Mouse (Mus musculus): ENCODE measurements around the gene Cxcl9. TPM values are rescaled to one million over a fixed set of nuclear protein-coding genes. Genes with fewer than 3 reads are reported as not detected.
A peak's percentile ranks its signal among the peaks of the same experiment; 100 is the strongest.

Gene Cxcl9
- polyA plus RNA-seq (2016; fragmentation: Nextera tagmentation; extraction: Ambion mirVana): not detected in 2 replicates

DNA sequence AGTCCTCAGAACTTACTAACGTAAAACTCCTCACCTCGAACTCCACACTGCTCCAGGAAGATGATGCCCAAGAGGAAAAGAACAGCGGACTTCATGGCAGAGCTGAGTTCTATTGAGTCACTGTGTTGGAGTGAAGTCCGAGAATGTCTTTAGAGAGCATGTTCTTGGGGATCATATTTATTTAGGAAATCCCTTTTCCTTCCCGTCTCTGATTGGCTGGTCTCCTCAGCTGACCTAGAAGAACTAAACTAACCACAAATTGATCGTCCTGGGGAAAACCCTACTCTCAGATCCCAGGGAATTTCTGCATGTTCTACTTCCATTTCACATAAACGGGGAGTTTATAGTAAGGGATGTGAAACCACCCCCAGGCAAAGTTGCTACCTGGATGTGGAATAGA, at the start of gene Cxcl9:
Gene Cxcl9 (minus strand): TSS at position 151 of the 400 bp plus-strand sequence.
- Histone ChIP-seq H3K4me3 (no peak within 1 kb of the TSS), H3K9me3 (no peaks in the 10 kb centered on the region), H3K27ac (replicated peaks) (no peak within 1 kb of the TSS), H3K4me1 (no peaks in the 10 kb centered on the region), H3K27me3 (replicated peaks; ENCODE audit: low read depth, poor library complexity, severe bottlenecking) (no peaks in the 10 kb centered on the region), H3K36me3 (replicated peaks) (no peaks in the 10 kb centered on the region)
- WGBS: 85% methylated on average over 7 of the region's 7 CpGs
- no peak for DNase-seq (ENCODE audit: low spot score)

DNA sequence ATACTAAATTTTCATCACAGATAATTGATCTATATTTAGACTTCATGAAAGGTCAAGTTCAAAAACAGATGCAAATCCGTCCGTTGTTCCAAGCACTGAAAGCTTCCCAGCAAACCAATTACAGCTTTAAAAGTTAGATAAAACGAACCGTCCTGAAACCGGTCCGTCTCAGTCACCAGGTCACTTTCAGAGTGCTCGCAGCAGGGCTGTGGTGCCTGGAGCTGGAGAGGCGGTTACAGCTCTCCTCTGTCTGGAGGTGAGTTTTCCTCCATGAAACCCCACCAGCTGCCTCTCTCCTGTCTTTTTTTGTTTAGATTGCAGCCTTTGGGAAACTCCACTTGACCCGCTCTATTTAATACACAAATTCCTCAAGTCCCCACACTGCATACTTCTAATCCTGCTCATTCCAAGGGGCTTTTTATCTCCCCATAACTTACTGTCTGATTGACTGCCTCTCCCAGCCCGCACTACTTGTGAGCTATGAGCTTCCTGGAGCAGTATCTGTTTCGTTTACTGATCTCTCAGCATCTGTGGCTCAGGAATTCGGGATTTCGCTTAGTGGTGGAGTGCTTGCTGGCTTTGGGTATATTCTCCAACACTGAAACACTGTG, 49.0 kb upstream of the Cxcl9 start:
- WGBS: 38% methylated on average over 13 of the region's 13 CpGs
- H3K9me3 ChIP-seq: no peaks in the 10 kb centered on the region
- H3K36me3 ChIP-seq (replicated peaks): no peaks in the 10 kb centered on the region
- peaks cover 15% of the 10 kb centered on the region for H3K4me1 ChIP-seq
- 0 out of 2 replicates have a peak, but pooled peaks cover 4% of the 10 kb centered on the region for H3K27me3 ChIP-seq (replicated peaks; ENCODE audit: low read depth, poor library complexity, severe bottlenecking)
- no peak overlapping the region for H3K4me3 ChIP-seq
- DNase-seq (ENCODE audit: low spot score): no peak
- H3K27ac ChIP-seq (replicated peaks): peak overlapping the region; percentile 24; the same call in 1 of the 2 replicates

DNA sequence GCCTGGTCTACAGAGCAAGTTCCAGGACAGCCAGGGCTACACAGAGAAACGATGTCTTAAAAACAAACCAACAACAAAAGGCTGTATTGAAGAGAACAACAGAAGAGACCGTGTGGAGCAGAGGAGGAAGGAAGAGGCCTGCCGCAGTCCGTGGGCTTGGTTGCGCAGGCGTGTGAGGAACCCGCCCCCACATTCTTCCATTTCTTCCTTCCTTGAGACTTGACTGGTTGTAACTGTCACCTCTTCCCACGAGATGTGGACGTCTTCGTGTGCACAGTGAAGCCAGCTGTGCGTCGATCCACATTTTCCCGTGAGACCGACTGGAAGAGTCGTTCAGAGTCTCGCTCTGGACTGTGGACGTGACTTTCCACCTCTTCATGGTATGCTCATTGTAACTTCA, 47.5 kb upstream of the Cxcl9 start:
- WGBS: 86% methylated on average over 17 of the region's 17 CpGs

DNA sequence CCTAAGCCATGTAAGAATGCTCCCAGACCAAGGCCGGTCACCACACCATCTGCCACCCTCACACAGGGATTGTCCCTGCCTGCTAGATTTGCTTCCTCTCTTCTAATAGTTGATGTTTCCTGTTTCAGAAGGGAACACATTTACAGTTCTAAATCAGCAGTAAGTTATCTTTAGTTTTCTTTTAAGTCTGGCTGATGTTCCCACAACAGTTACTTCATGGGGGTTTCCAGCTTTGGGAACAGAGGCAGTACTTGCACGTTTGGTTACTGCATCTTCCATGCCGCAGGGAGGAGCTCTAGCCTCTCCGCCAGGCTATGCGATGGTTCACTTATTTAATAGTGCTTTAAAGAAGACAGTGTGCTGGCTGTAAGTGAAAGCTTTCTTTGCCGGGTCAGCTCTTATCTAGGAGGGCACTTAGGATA, 46.9 kb upstream of the Cxcl9 start:
- Histone ChIP-seq H3K27ac (replicated peaks) (no peak overlapping the region), H3K36me3 (replicated peaks) (no peaks in the 10 kb centered on the region), H3K27me3 (replicated peaks; ENCODE audit: low read depth, poor library complexity, severe bottlenecking) (0 out of 2 replicates have a peak, but pooled peaks cover 4% of the 10 kb centered on the region), H3K9me3 (no peaks in the 10 kb centered on the region), H3K4me1 (peaks cover 18% of the 10 kb centered on the region), H3K4me3 (no peak overlapping the region)
- WGBS: 78% methylated on average over 6 of the region's 6 CpGs
- no peak for DNase-seq (ENCODE audit: low spot score)

More for the DNA sequence above, 47.5 kb upstream of the Cxcl9 start:
- no peak for DNase-seq (ENCODE audit: low spot score)
- Histone ChIP-seq H3K9me3 (no peaks in the 10 kb centered on the region), H3K4me3 (no peak overlapping the region), H3K27ac (replicated peaks) (no peak overlapping the region), H3K36me3 (replicated peaks) (no peaks in the 10 kb centered on the region), H3K27me3 (replicated peaks; ENCODE audit: low read depth, poor library complexity, severe bottlenecking) (0 out of 2 replicates have a peak, but pooled peaks cover 4% of the 10 kb centered on the region), H3K4me1 (peaks cover 18% of the 10 kb centered on the region)

DNA sequence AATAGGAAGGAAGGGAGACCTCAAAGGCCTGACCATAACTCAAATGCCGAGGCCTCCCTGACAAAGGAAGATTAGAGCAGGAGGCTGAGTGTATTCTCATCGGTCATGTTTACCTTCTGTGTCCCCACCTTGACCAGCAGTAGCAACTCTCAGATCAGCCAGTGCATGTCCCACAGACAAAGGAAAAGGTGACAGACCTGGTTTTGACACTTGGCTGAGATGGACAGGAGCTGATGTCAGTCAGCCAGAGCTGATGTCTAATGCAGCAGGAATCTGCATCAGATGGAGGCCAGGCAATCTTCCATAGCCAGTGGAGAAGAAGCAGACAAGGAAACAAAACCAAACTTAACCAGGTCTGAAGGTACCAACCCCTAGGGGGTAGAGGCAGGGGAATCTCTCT, 44.7 kb upstream of the Cxcl9 start:
- Histone ChIP-seq H3K27ac (replicated peaks) (no peak overlapping the region), H3K4me1 (peaks cover 20% of the 10 kb centered on the region), H3K9me3 (no peaks in the 10 kb centered on the region), H3K36me3 (replicated peaks) (no peaks in the 10 kb centered on the region), H3K27me3 (replicated peaks; ENCODE audit: low read depth, poor library complexity, severe bottlenecking) (0 out of 2 replicates have a peak, but pooled peaks cover 4% of the 10 kb centered on the region), H3K4me3 (no peak overlapping the region)
- DNase-seq (ENCODE audit: low spot score): no peak
- WGBS: 75% methylated on average over 2 of the region's 2 CpGs

DNA sequence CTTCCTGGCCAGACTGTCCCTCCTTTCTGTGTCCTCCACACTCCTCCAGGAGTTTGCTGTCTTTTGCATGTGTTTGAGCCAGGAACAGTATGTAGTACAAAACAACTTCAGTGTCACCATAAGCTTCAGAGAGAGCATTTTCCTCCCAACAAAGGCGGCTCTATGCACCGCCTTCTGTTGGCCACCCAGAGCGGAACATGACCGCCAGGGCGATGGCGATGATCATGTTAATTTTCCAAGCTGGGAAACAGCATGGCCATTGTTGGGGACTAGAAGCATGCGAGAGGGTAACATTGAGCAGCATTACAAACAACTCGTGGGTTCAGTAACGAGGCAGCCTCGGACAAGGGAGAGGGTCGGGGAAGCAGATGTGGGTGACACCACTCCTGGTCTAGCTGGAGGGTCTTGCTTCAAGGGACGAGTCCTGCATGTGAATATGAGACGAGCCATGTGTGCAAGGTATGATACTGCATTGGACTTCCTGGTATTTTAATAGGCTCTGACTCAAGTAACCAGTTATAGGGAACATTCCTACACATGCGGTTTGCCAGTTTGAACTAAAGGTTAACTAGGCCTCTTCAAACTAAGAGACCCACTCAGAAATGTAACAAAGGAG, 43.6 kb upstream of the Cxcl9 start:
- no peak overlapping the region for H3K27ac ChIP-seq (replicated peaks)
- no peak for DNase-seq (ENCODE audit: low spot score)
- WGBS: 65% methylated on average over 14 of the region's 14 CpGs
- H3K27me3 ChIP-seq (replicated peaks; ENCODE audit: low read depth, poor library complexity, severe bottlenecking): 0 out of 2 replicates have a peak, but pooled peaks cover 4% of the 10 kb centered on the region
- H3K4me3 ChIP-seq: no peak overlapping the region
- H3K4me1 ChIP-seq: peaks cover 12% of the 10 kb centered on the region
- H3K9me3 ChIP-seq: no peaks in the 10 kb centered on the region
- H3K36me3 ChIP-seq (replicated peaks): no peaks in the 10 kb centered on the region

DNA sequence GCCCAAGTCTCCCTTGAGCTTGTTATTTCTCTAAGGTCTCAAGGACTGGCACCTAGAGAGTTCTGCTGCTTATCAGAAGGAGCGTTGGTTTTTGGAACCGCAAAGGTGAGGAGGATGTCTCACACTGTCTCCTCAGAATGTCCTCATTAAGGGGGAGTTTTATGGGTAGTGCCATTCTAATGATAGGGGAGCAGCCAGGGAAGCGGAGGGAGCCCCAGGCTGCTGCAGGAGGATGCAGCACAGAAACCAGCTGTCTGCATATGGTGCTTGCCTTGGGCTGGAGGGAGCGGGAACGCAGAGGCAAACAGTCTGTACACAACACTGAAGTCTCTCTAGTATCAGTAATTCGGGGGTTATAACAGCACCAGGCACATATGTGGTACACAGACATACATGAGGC, 43.0 kb upstream of the Cxcl9 start:
- H3K27me3 ChIP-seq (replicated peaks; ENCODE audit: low read depth, poor library complexity, severe bottlenecking): 0 out of 2 replicates have a peak, but pooled peaks cover 2% of the 10 kb centered on the region
- no peak for DNase-seq (ENCODE audit: low spot score)
- no peak overlapping the region for H3K27ac ChIP-seq (replicated peaks)
- no peaks in the 10 kb centered on the region for H3K9me3 ChIP-seq
- no peak overlapping the region for H3K4me3 ChIP-seq
- WGBS: 84% methylated on average over 6 of the region's 6 CpGs
- no peaks in the 10 kb centered on the region for H3K36me3 ChIP-seq (replicated peaks)
- peaks cover 8% of the 10 kb centered on the region for H3K4me1 ChIP-seq

DNA sequence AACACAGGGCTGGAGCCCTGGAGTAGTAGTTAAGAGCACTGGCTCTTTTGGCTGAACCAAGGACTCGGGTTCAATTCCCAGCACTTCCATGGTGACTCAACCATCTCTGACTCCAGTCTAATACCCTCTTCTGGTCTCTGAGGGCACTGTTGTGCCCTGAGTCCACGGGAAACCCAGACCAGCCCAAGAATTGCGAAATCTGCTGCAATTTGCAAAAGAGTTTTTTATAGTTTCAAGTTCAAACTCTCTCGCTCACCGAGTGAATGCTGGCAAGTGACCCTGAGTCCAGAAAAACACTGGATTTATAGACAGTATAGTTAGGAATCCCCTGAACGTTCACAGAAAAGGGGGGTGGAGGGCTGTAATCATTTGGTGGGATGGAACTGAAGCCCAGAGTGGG, 42.5 kb upstream of the Cxcl9 start:
- H3K4me1 ChIP-seq: peaks cover 5% of the 10 kb centered on the region; the same call in 1 of the 2 replicates
- H3K36me3 ChIP-seq (replicated peaks): no peaks in the 10 kb centered on the region
- no peak for DNase-seq (ENCODE audit: low spot score)
- H3K27me3 ChIP-seq (replicated peaks; ENCODE audit: low read depth, poor library complexity, severe bottlenecking): 0 out of 2 replicates have a peak, but pooled peaks cover 4% of the 10 kb centered on the region
- no peak overlapping the region for H3K4me3 ChIP-seq
- H3K9me3 ChIP-seq: no peaks in the 10 kb centered on the region
- no peak overlapping the region for H3K27ac ChIP-seq (replicated peaks)
- 88% methylated on average over 6 of the region's 6 CpGs for WGBS

DNA sequence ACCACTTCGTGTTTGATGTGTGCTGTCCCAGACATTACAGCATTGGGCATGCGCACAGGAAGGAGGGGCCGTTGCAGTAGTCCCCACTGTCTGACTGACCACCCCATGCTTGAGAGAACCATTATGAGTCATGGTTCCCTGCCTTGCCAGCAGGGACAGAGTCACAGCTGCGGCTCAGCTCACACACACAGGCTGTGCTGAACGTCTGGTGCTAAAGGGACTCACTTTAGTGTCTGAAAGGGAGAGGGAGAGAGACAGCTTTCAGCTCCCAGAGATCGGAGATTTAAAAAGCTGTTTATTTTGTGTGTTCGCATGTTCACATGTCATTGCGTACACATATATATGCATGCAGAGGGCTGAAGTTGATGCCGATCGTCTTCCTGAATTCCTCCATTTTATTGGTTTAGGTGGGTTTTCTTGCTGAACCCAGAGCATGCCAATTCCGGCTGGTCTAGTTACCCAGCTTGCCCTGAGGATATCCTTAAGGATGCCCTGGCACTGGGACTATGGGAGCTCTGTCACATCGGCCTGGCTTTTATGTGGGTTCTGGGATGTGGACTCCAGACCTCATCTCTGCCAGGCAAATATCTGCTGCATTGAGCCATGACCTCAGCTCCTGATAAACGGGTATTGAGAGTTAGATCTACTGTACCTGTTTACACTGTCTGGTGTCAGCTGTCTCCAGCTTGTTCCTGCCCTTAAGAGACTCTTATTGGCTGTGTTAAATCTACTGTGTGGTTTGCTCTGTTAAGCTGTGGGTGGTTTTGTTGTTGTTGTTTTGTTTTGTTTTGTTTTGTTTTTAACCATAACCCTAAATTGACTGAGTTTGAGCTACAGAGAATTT, 41.5 kb upstream of the Cxcl9 start:
- no peaks in the 10 kb centered on the region for H3K9me3 ChIP-seq
- no peak overlapping the region for H3K27ac ChIP-seq (replicated peaks)
- H3K4me1 ChIP-seq: peaks cover 5% of the 10 kb centered on the region; the same call in 1 of the 2 replicates
- 0 out of 2 replicates have a peak, but pooled peaks cover 5% of the 10 kb centered on the region for H3K27me3 ChIP-seq (replicated peaks; ENCODE audit: low read depth, poor library complexity, severe bottlenecking)
- 81% methylated on average over 13 of the region's 13 CpGs for WGBS
- H3K36me3 ChIP-seq (replicated peaks): no peaks in the 10 kb centered on the region
- DNase-seq (ENCODE audit: low spot score): no peak
- H3K4me3 ChIP-seq: no peak overlapping the region

DNA sequence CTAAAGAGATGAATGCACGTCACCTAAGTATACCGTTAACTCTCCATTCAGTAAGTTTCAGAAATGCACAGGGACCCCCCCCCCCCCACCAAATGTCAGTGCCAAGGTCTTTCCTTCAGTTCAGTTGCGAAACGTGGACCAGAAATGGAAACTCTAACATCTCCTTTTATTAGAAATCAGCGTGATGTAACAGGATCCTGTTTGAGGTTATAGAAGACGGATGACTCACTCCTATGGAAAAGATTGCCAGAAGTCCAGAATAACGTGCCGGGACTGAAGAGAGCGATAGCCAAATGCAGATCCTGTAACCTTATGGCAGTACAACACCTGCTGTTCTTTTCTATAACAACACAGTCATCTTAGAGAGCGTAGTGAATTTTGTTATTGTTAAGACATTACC, 40.5 kb upstream of the Cxcl9 start:
- 87% methylated on average over 10 of the region's 10 CpGs for WGBS
- Histone ChIP-seq H3K27me3 (replicated peaks; ENCODE audit: low read depth, poor library complexity, severe bottlenecking) (0 out of 2 replicates have a peak, but pooled peaks cover 5% of the 10 kb centered on the region), H3K4me1 (peaks cover 5% of the 10 kb centered on the region; the same call in 1 of the 2 replicates), H3K36me3 (replicated peaks) (no peaks in the 10 kb centered on the region), H3K9me3 (no peaks in the 10 kb centered on the region), H3K4me3 (no peak overlapping the region), H3K27ac (replicated peaks) (no peak overlapping the region)
- no peak for DNase-seq (ENCODE audit: low spot score)

DNA sequence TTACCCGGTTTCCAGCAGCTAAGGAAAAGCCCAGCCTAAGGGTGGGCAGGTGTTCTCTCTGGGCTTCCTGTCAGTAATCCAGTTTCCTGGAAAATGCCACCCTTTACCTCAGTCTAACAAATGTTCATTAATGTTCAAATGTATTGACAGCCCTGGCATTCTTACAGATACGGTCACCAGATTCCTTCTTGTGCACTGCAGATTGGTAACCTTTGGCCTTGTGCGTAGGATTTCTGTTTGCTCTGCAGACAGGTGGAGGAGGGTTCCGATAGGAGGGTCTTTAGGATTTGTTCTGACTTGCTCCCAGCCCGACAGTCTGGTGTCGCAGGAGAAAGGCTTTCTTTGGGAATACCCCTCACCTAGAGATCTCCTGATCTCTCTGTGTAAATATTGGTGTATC, 38.7 kb upstream of the Cxcl9 start:
- 75% methylated on average over 6 of the region's 6 CpGs for WGBS
- Histone ChIP-seq H3K4me1 (peaks cover 5% of the 10 kb centered on the region; the same call in 1 of the 2 replicates), H3K36me3 (replicated peaks) (no peaks in the 10 kb centered on the region), H3K27me3 (replicated peaks; ENCODE audit: low read depth, poor library complexity, severe bottlenecking) (0 out of 2 replicates have a peak, but pooled peaks cover 5% of the 10 kb centered on the region), H3K9me3 (no peaks in the 10 kb centered on the region), H3K27ac (replicated peaks) (no peak overlapping the region), H3K4me3 (no peak overlapping the region)
- no peak for DNase-seq (ENCODE audit: low spot score)

DNA sequence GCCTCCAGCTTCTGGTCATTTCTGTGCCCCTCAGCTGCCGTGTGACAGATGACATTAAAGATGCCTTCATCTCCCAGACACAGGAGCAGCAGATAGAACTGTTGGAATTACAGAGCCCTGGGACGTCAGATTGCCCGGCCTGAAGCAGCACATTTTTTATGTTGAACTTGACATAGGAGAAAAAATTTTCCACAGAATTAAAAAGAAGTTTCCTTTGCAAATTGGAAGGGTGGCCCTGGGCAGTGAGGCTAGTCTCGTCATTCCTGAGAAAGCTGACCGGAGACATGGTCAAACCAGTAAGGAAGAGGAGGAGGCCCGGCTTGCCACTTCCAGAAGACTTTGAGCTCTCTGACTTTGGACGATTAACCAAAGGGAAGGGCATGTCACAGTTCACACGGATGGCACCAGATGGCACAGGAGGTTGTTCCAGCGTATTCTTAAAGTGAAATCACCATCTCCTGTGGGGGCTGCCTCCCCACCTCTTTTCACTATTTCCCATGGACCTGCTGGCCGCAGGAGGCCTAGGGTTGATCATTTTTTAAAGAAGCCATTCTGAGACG, 37.3 kb upstream of the Cxcl9 start:
- 77% methylated on average over 11 of the region's 11 CpGs for WGBS
- H3K27me3 ChIP-seq (replicated peaks; ENCODE audit: low read depth, poor library complexity, severe bottlenecking): 0 out of 2 replicates have a peak, but pooled peaks cover 5% of the 10 kb centered on the region
- H3K9me3 ChIP-seq: no peaks in the 10 kb centered on the region
- DNase-seq (ENCODE audit: low spot score): no peak
- no peaks in the 10 kb centered on the region for H3K36me3 ChIP-seq (replicated peaks)
- H3K4me1 ChIP-seq: peaks cover 2% of the 10 kb centered on the region; the same call in 1 of the 2 replicates
- no peak overlapping the region for H3K27ac ChIP-seq (replicated peaks)
- H3K4me3 ChIP-seq: no peak overlapping the region

Measured in embryonic facial prominence, embryonic 10.5 days (tissue).